In the genomic region with DNA sequence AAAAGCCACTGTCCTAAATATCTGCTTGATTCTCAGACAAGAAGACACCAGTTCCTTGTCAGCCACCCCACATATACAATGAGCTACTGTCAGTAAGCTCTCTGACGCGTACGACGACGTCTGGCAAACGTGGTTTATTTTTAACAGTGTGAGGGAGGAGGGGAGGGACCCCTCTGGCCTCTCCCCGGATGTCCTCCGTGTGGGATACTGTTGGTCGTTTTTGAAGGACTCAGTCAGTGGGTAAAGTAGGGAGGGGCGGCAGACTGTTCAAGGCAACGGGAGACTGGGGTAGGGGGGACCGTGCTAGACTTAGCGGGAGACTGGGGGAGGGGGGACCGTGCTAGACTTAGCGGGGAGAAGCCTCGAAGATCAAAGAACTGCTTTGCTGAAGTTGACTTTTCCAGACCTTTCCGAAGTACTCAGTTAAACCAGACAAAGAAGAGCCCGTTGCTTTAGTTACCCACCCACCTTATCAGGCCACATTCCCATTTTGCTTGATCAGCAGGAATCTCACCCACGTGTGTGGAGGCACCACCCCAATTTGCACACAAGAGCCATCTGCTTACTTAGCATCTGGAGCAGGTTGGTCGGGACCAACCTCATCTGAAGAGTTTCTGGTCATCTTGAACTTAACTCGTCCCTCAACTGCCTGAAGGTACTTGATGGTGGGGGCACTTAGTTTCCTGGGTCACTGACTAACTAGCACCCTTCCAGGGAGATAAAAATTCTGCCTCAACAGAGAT, we compare ENCODE assay signal across 11 mouse cellular contexts.
DNase-seq lines count a peak whose midpoint lies in the region; ATAC-seq lines count a peak whose summit lies in the region.
"Had no signal": no experiment of that assay in that cellular context is flagged by ENCODE, and none has a peak within 500 bp of the region (broad histone marks: within the 10 kb centered on the region; RNA-seq: fewer than 3 reads in every experiment).

No protein-coding gene starts in this region.

- no peak for ATAC-seq in hindbrain, embryonic 14.5 days (ENCODE audit: low FRiP score)
- ATAC-seq in midbrain, embryonic 15.5 days (replicated peaks): no peak
- ATAC-seq in heart, embryonic 16.5 days (replicated peaks; ENCODE audit: extremely low read depth, insufficient read depth, low FRiP score): no peak
- ATAC-seq in stomach, embryonic 15.5 days (ENCODE audit: insufficient read depth, low FRiP score, low read depth): no peak
- ATAC-seq in megakaryocyte progenitor cell, adult 5-6 weeks (replicated peaks; ENCODE audit: poor library complexity): no peak

- H3K4me3 ChIP-seq in hindbrain, embryonic 10.5 days: no peak overlapping the region
- H3K4me3 ChIP-seq in hindbrain, embryonic 14.5 days (replicated peaks; ENCODE audit: low read length): no peak overlapping the region
- no peak overlapping the region for H3K4me3 ChIP-seq in midbrain, embryonic 10.5 days
- H3K4me3 ChIP-seq in midbrain, embryonic 15.5 days: no peak overlapping the region
- H3K4me3 ChIP-seq in heart, embryonic 16.5 days (ENCODE audit: low read length): peak overlapping the region; percentile 37
- no peak overlapping the region for H3K4me3 ChIP-seq in stomach, embryonic 15.5 days (replicated peaks)
- H3K4me3 ChIP-seq: neural tube, embryonic 12.5 days had no signal

- peaks cover 11% of the 10 kb centered on the region for H3K4me1 ChIP-seq in hindbrain, embryonic 10.5 days (replicated peaks)
- H3K4me1 ChIP-seq in hindbrain, embryonic 14.5 days (replicated peaks; ENCODE audit: control insufficient read depth, insufficient read depth, low read length): no peaks in the 10 kb centered on the region
- peaks cover 16% of the 10 kb centered on the region; the same call in 1 of the 2 replicates for H3K4me1 ChIP-seq in midbrain, embryonic 10.5 days
- no peaks in the 10 kb centered on the region for H3K4me1 ChIP-seq in midbrain, embryonic 15.5 days
- H3K4me1 ChIP-seq in heart, embryonic 16.5 days (ENCODE audit: control insufficient read depth, insufficient read depth, low read length): peaks cover 9% of the 10 kb centered on the region
- H3K4me1 ChIP-seq in stomach, embryonic 15.5 days: no peaks in the 10 kb centered on the region
- H3K4me1 ChIP-seq: neural tube, embryonic 12.5 days had no signal

- no peaks in the 10 kb centered on the region for H3K9me3 ChIP-seq in hindbrain, embryonic 10.5 days
- H3K9me3 ChIP-seq in hindbrain, embryonic 14.5 days (ENCODE audit: control insufficient read depth, low read length): no peaks in the 10 kb centered on the region
- H3K9me3 ChIP-seq in midbrain, embryonic 10.5 days (replicated peaks): no peaks in the 10 kb centered on the region
- H3K9me3 ChIP-seq in midbrain, embryonic 15.5 days: no peaks in the 10 kb centered on the region
- no peaks in the 10 kb centered on the region for H3K9me3 ChIP-seq in heart, embryonic 16.5 days (replicated peaks; ENCODE audit: control insufficient read depth, low read length)
- H3K9me3 ChIP-seq in stomach, embryonic 15.5 days: no peaks in the 10 kb centered on the region
- H3K9me3 ChIP-seq: neural tube, embryonic 12.5 days had no signal

- no peak for DNase-seq in hindbrain, embryonic 10.5 days (ENCODE audit: low spot score)
- DNase-seq in hindbrain, embryonic 14.5 days (ENCODE audit: low spot score): no peak
- no peak for DNase-seq in midbrain, embryonic 10.5 days (ENCODE audit: low spot score)
- no peak for DNase-seq in thymus, postnatal 4 days
- DNase-seq: cerebellum, postnatal 10 days; gastrocnemius, postnatal 25 days had no signal

- H3K9ac ChIP-seq in hindbrain, embryonic 14.5 days: no peak overlapping the region
- H3K9ac ChIP-seq in midbrain, embryonic 15.5 days: no peak overlapping the region
- H3K9ac ChIP-seq in heart, embryonic 16.5 days (ENCODE audit: low read length): peak overlapping the region; percentile 10; the same call in 1 of the 2 replicates
- H3K9ac ChIP-seq in stomach, embryonic 15.5 days: no peak overlapping the region
- H3K9ac ChIP-seq: neural tube, embryonic 12.5 days had no signal

- H3K27me3 ChIP-seq in hindbrain, embryonic 10.5 days (ENCODE audit: insufficient read depth, poor library complexity, severe bottlenecking): no peaks in the 10 kb centered on the region
- H3K27me3 ChIP-seq in hindbrain, embryonic 14.5 days (ENCODE audit: control insufficient read depth, insufficient read depth, low read length): no peaks in the 10 kb centered on the region
- peaks cover under 1% of the 10 kb centered on the region; the same call in 1 of the 2 replicates for H3K27me3 ChIP-seq in midbrain, embryonic 10.5 days (ENCODE audit: low read depth, poor library complexity, severe bottlenecking)
- no peaks in the 10 kb centered on the region for H3K27me3 ChIP-seq in midbrain, embryonic 15.5 days (replicated peaks)
- no peaks in the 10 kb centered on the region for H3K27me3 ChIP-seq in heart, embryonic 16.5 days (ENCODE audit: control insufficient read depth, insufficient read depth, low read length)
- H3K27me3 ChIP-seq in stomach, embryonic 15.5 days (replicated peaks): no peaks in the 10 kb centered on the region
- H3K27me3 ChIP-seq: neural tube, embryonic 12.5 days had no signal

- 0 out of 2 replicates have a peak overlapping the region, but pooled peaks have one; percentile 12 for H3K27ac ChIP-seq in hindbrain, embryonic 10.5 days
- H3K27ac ChIP-seq in hindbrain, embryonic 14.5 days: no peak overlapping the region
- H3K27ac ChIP-seq in midbrain, embryonic 10.5 days (replicated peaks): 0 out of 2 replicates have a peak overlapping the region, but pooled peaks have one; percentile 14
- no peak overlapping the region for H3K27ac ChIP-seq in midbrain, embryonic 15.5 days
- no peak overlapping the region for H3K27ac ChIP-seq in heart, embryonic 16.5 days (ENCODE audit: low read length)
- no peak overlapping the region for H3K27ac ChIP-seq in stomach, embryonic 15.5 days
- H3K27ac ChIP-seq: neural tube, embryonic 12.5 days had no signal

- no peak overlapping the region for H3K4me2 ChIP-seq in hindbrain, embryonic 14.5 days (replicated peaks)
- H3K4me2 ChIP-seq in midbrain, embryonic 15.5 days: no peak overlapping the region
- peak overlapping the region; percentile 58 for H3K4me2 ChIP-seq in heart, embryonic 16.5 days (ENCODE audit: low read depth, low read length)
- peak overlapping the region; percentile 34; the same call in 1 of the 2 replicates for H3K4me2 ChIP-seq in stomach, embryonic 15.5 days
- H3K4me2 ChIP-seq: neural tube, embryonic 12.5 days had no signal

- H3K36me3 ChIP-seq in hindbrain, embryonic 10.5 days: no peaks in the 10 kb centered on the region
- no peaks in the 10 kb centered on the region for H3K36me3 ChIP-seq in hindbrain, embryonic 14.5 days (replicated peaks; ENCODE audit: control insufficient read depth, insufficient read depth)
- H3K36me3 ChIP-seq in midbrain, embryonic 10.5 days: no peaks in the 10 kb centered on the region
- H3K36me3 ChIP-seq in midbrain, embryonic 15.5 days (replicated peaks): no peaks in the 10 kb centered on the region
- H3K36me3 ChIP-seq in heart, embryonic 16.5 days (ENCODE audit: control insufficient read depth, insufficient read depth): no peaks in the 10 kb centered on the region
- H3K36me3 ChIP-seq in stomach, embryonic 15.5 days: no peaks in the 10 kb centered on the region
- H3K36me3 ChIP-seq: neural tube, embryonic 12.5 days had no signal

- 50% methylated on average over 21 of the region's 21 CpGs for WGBS in hindbrain, embryonic 10.5 days
- WGBS in hindbrain, embryonic 14.5 days: 47% methylated on average over 21 of the region's 21 CpGs
- WGBS in midbrain, embryonic 10.5 days: 69% methylated on average over 21 of the region's 21 CpGs
- 55% methylated on average over 21 of the region's 21 CpGs for WGBS in midbrain, embryonic 15.5 days
- WGBS in heart, embryonic 16.5 days: 23% methylated on average over 21 of the region's 21 CpGs
- WGBS in stomach, embryonic 15.5 days: 21% methylated on average over 21 of the region's 21 CpGs

Comparison
In these comparisons a context has a peak if more than half of its experiments do, and no peak if none do; other contexts are left out.
1. H3K27ac ChIP-seq: peak in hindbrain, embryonic 10.5 days (single experiment) and midbrain, embryonic 10.5 days (single experiment); none in hindbrain, embryonic 14.5 days (single experiment), midbrain, embryonic 15.5 days (single experiment), heart, embryonic 16.5 days (single experiment) and stomach, embryonic 15.5 days (single experiment).
2. H3K4me2 ChIP-seq: peak in heart, embryonic 16.5 days (single experiment) and stomach, embryonic 15.5 days (single experiment); none in hindbrain, embryonic 14.5 days (single experiment) and midbrain, embryonic 15.5 days (single experiment).